Mouse (Mus musculus) colon, adult 2 months (tissue): ENCODE measurements around the gene Prap1. TPM values are rescaled to one million over a fixed set of nuclear protein-coding genes. Genes with fewer than 3 reads are reported as not detected.

Source experiments
- polyA plus RNA-seq: library from polyadenylated mRNA; depleted of rRNA; stranded (reverse); fragments of >200 nt; gene quantifications from 2 replicates; pipeline ENCODE4 v1.2.3, GENCODE M21; 2012; rRNA removed

Prap1 gene
- polyA plus RNA-seq = 14.8 and 25.0 TPM in 2 replicates

GRCm38 (mm10) chr7:140092924-140093528 lies at the start of gene Prap1:
Prap1 (plus strand) TSS chr7:140093395.

DNA sequence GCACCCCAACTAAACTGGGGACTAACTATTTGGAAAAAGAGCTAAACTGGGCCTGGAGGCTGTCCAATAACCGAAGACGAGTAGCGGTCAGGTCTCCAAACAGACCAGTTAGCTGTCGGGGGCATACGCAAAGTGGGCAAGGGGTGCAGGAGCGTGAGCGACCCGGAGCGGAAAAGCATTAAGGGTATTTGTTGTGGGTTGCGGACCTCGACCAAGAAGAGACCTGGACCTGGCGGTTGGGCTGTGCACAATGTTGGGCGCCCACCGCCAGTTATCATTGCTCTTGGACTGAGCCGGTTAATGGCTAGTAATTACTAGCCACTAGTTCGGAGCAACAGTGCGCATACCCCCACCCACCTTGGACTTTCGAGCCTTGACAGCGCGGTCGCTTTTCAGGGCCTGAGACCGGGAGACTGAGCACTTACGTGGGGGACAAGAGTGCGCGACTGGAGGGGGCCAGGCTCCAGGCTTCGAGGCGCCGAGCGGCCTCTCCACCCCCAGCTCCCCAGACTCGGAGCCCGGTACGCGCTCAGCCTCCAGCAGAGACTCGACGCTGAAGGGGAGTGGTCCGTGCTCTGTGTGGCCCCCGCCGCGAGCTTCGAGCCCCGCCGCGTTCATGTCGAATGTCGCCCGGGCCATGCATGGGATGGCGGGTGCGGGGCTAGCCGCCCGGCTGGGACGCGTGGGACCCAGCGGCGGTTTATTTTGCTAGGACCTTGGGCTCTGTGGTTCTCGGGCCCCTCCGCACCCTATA lies 44.7 kb upstream of the Prap1 start, which contains the start of gene Msx3:
Msx3 (minus strand) TSS at position 729 of the 754 bp plus-strand sequence.

GRCm38 (mm10) chr7:140082242-140082678 lies 10.9 kb upstream of the Prap1 start, which contains the start of gene Caly:
Caly (minus strand) TSS chr7:140082548.

DNA sequence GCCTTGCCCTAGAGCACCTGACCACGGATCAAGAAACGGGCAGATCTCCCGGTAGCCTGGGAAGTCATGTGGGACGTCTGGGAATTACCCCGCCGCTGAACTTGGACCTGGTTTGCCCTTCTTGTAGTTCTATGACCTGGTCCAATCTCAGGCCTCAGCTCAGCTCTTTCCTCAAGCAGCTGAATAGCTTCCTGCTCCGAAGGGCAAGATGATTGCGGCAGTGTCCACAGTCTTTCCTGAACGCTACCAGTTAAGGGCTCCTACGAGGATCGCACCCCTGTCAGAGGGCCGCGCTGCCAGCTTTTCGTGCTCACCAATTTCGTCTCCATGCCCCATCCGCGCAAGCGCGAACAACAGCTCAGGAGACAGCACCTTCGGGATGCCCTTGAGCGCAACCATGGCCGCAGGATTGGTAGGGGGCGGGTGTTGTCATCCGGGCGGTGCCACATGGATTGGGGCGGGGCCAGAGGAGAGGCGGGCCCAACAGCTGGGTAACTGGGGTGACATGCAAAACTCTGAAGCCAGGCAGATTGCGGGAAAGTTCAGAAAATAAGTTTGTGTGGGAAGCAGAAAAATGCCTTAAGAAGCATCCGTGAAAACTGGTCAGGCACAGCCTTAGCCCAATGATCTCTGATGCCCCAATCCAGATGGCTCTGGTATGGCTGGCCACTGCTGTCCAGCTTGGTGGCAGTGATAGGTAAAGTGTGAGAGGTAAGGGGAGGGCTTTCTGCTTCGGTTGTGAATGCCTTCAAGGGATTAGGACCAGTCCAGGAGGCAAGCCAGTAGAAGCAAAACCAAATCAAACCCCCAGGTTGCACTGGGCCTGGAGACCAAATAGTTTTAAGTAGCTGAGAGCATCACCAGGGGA lies 9.0 kb downstream of the Prap1 start, which contains the start of gene Fuom:
Fuom (minus strand) TSS at position 449 of the 868 bp plus-strand sequence.

DNA sequence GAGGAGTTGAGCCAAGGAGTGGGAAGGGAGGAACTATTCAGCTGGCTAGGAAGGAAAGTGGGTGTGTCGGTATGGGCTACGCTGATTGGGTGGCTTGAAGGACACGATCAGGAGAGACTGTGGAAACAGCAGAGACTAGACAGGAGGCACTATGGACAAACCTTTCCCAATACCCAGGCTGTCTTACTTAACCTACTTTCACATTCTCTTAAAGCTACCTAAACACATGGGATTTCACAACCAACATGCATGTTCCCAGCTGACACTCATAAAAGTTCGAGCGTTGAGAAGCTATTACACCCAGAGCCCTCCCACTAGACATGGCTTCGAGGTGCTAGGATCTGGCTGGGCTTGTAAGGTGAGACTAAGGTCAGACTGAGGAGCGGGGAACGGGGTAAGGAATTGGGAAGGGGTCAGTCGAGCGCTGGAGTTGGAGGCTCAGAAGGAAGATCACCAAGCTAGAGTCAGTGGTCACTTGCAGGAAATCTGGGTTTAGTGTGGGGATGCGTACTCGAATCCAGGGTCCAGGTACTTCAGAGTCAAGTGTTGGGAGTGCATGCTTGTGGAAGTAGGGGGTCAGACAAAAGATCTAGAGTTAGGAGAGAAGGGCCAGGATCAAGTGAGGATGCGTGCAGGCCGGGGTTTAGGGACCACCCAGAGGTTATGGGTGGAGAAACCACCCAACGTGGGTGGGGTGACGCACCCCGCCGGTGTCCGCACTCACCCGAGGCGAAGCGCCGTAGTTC lies 22.6 kb downstream of the Prap1 start, which contains the start of gene Paox:
Paox (plus strand) TSS at position 217 of the 746 bp plus-strand sequence.

GRCm38 (mm10) chr7:140116329-140117054 lies 23.3 kb downstream of the Prap1 start, which contains the start of gene Echs1:
Echs1 (minus strand) TSS chr7:140116476.

GRCm38 (mm10) chr7:140137135-140138020 lies 44.2 kb downstream of the Prap1 start, which contains the start of gene Mtg1:
Mtg1 (plus strand) TSS chr7:140137564.

Other genes with a start within 250 kb of the Prap1 start
- 0.26 and 0.41 TPM in 2 replicates for gene Kndc1, start 198.7 kb upstream of the Prap1 start, polyA plus RNA-seq
- gene Utf1, start 149.6 kb upstream of the Prap1 start, polyA plus RNA-seq = 0.23 TPM in 1 of 2 replicates, not detected in the other
- 0.16 TPM in 2 replicates for gene 6430531B16Rik, start 114.6 kb upstream of the Prap1 start, polyA plus RNA-seq
- 4.5 and 5.3 TPM in 2 replicates for gene Adam8, start 100.8 kb upstream of the Prap1 start, polyA plus RNA-seq
- gene Zfp511, start 57.0 kb upstream of the Prap1 start, polyA plus RNA-seq = 55.6 and 88.0 TPM in 2 replicates
- gene Tubgcp2, start 56.7 kb upstream of the Prap1 start, polyA plus RNA-seq = 13.5 and 15.3 TPM in 2 replicates
- 0.08 and 0.16 TPM in 2 replicates for gene Msx3, start 44.3 kb upstream of the Prap1 start, polyA plus RNA-seq
- 4.1 and 5.0 TPM in 2 replicates for gene Caly, start 10.8 kb upstream of the Prap1 start, polyA plus RNA-seq
- gene Fuom, start 9.0 kb downstream of the Prap1 start, polyA plus RNA-seq = 100 and 110 TPM in 2 replicates
- gene Paox, start 22.4 kb downstream of the Prap1 start, polyA plus RNA-seq = 8.3 and 9.1 TPM in 2 replicates
- 112 and 131 TPM in 2 replicates for gene Echs1, start 23.1 kb downstream of the Prap1 start, polyA plus RNA-seq
- 14.0 and 15.3 TPM in 2 replicates for gene Mtg1, start 44.2 kb downstream of the Prap1 start, polyA plus RNA-seq
- 0.93 and 1.4 TPM in 2 replicates for gene Sprn, start 61.5 kb downstream of the Prap1 start, polyA plus RNA-seq
- gene Olfr522, start 71.4 kb downstream of the Prap1 start, polyA plus RNA-seq = not detected in 2 replicates
- 0.10 TPM in 1 of 2 replicates, not detected in the other for gene Olfr523, start 79.8 kb downstream of the Prap1 start, polyA plus RNA-seq
- not detected in 2 replicates for gene Olfr524, start 112.6 kb downstream of the Prap1 start, polyA plus RNA-seq
- gene Cd163l1, start 124.9 kb downstream of the Prap1 start, polyA plus RNA-seq = 0.30 and 0.50 TPM in 2 replicates
- 0.16 TPM in 1 of 2 replicates, not detected in the other for gene 5830411N06Rik, start 153.9 kb downstream of the Prap1 start, polyA plus RNA-seq
- not detected in 2 replicates for gene Olfr525, start 227.5 kb downstream of the Prap1 start, polyA plus RNA-seq
- not detected in 2 replicates for gene Olfr527, start 240.6 kb downstream of the Prap1 start, polyA plus RNA-seq